Mouse (Mus musculus) adrenal gland, adult 2 months (tissue): Measurements from ENCODE around the gene Tmem245. TPM values are rescaled to one million over a fixed set of nuclear protein-coding genes. Genes with fewer than 3 reads are reported as not detected.

ENCODE experiments used
- microRNA-seq, 2 experiments: library from miRNA; unstranded; fragments of <30 nt; microRNA quantifications; one replicate each; pipeline ENCODE4 v1.2.0; 2021
- polyA plus RNA-seq: library from polyadenylated mRNA; depleted of rRNA; stranded (reverse); fragments of >200 nt; gene quantifications from 2 replicates; pipeline ENCODE4 v1.2.3, GENCODE M21; 2012; rRNA removed
- total RNA-seq, 2 experiments: library from RNA; stranded (reverse); gene quantifications; 2 replicates each; pipeline ENCODE4 v1.2.3; 2021

The Tmem245 gene
- total and polyA plus RNA-seq, 3 experiments, result 18.5 to 53.0 (median 42.3) TPM

Small RNA genes lying within 50 kb of the gene (microRNA-seq; reads per million reads assigned to microRNA genes)
- 48.8 to 52.9 reads per million in 2 experiments for gene Mir32

Other genes with a start within 250 kb of the Tmem245 start
- gene Gm26657, start 207.4 kb downstream of the Tmem245 start, total RNA-seq, result not detected
- gene Gm26657, start 207.4 kb downstream of the Tmem245 start, polyA plus RNA-seq, result not detected in 2 replicates
- gene Actl7b, start 206.0 kb downstream of the Tmem245 start, total RNA-seq, result under 1 TPM in 1 of 2 experiments, not detected in 1; 0.20 TPM
- not detected in 2 replicates for gene Actl7b, start 206.0 kb downstream of the Tmem245 start, polyA plus RNA-seq
- not detected for gene Actl7a, start 204.0 kb downstream of the Tmem245 start, total RNA-seq
- not detected in 2 replicates for gene Actl7a, start 204.0 kb downstream of the Tmem245 start, polyA plus RNA-seq
- gene Elp1, start 145.1 kb downstream of the Tmem245 start, total RNA-seq, result 10 to 100 TPM; 24.6 to 26.8 TPM
- 8.4 and 12.5 TPM in 2 replicates for gene Elp1, start 145.1 kb downstream of the Tmem245 start, polyA plus RNA-seq
- gene Fam206a, start 145.1 kb downstream of the Tmem245 start, total RNA-seq, result 10 to 100 TPM; 10.8 to 14.1 TPM
- 2.2 and 3.6 TPM in 2 replicates for gene Fam206a, start 145.1 kb downstream of the Tmem245 start, polyA plus RNA-seq
- 10 to 100 TPM; 16.7 to 24.6 TPM for gene Ctnnal1, start 82.2 kb downstream of the Tmem245 start, total RNA-seq
- 3.1 and 7.5 TPM in 2 replicates for gene Ctnnal1, start 82.2 kb downstream of the Tmem245 start, polyA plus RNA-seq
- gene Frrs1l, start 43.0 kb upstream of the Tmem245 start, total RNA-seq, result under 1 TPM; 0.55 to 0.63 TPM
- gene Frrs1l, start 43.0 kb upstream of the Tmem245 start, polyA plus RNA-seq, result 0.04 and 0.10 TPM in 2 replicates
- gene Epb41l4b, start 196.0 kb upstream of the Tmem245 start, total RNA-seq, result 1 to 10 TPM; 2.2 to 3.8 TPM
- gene Epb41l4b, start 196.0 kb upstream of the Tmem245 start, polyA plus RNA-seq, result 0.42 and 0.74 TPM in 2 replicates